Mouse (Mus musculus) right cerebral cortex, postnatal 10 days (tissue): Measurements from ENCODE around the gene Skida1.
A peak's percentile ranks its signal among the peaks of the same experiment; 100 is the strongest.

Source experiments
- DNase-seq, 2 experiments: peaks; one replicate each; pipeline ENCODE4 v3.0.0; 2021; ENCODE audit warnings: low spot score in 2 of 2

Gene Skida1

DNA sequence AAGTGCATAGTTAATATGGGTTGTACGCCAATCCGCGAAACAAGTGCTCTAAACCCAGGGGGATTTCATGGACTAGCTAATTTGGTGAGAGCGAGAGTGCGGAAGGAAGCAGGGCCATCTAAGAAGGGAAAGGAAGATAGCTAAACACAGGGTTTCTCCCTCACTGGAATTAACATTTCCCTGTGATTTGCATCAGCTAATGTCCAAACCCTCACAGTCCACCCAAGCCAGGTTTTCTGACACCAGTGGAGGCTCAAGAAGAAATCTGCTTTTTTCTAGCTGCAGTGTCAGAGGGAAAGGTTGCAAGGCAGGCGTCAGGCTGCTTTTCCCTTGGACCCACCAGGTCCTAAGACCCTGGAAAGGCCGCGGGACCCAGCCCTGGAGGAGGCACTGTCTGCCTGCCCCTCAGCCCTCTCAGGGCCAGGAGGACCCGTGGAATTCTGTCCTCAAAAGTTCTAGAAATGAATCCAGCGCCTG is 9.9 kb downstream of the Skida1 start:
- DNase-seq, result no peak

DNA sequence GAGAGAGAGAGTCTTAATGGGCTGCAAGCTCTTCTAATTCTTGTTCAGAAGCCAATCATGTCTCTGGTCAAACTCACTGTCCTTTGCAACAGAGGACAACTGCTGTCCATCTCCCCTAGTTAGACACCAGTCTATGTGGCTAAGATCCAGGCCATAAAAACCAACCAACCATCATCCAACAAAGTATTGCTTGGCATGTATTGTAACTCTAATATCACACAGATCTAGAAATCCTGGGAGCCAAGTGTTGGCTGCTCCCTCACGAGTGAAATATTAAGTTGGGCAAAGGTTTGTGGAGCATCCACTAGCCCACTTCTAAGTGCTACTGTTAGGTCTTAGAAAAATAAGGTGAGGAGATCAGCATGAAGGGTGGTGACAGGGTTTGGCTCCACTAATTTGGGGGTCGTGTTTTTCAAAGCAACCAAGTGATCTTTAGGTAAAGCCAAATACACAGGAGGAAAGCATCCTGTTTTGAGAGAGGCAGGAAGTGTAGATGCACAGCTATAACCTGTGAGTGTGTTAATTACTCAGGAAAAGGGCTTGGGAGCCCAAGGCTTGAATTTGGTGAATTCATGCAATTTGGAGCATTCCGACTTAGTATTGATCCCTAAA is 10.6 kb downstream of the Skida1 start:
- no peak for DNase-seq

DNA sequence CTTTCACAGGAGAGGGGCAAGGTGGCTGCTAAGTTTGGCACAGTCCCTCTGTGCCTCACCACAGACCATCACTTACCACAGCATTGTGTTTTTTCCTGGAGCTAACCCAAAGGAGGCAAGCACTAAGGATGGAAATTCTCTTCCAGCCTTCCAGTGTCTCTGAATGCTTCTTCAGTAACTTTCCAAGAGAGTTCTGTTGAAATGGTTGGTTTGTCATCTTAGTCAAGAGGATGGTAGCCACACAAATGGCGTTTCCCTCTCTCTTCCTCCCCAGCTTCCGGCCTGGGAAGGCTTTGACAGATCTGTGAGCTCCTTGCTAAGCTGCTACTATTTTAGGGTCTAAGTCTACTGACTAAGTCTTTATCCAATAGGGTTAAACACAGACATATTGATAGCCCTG is 11.4 kb downstream of the Skida1 start, which contains the start of gene A930004D18Rik:
Gene A930004D18Rik (minus strand): TSS at position 247 of the 400 bp plus-strand sequence.
- DNase-seq, result no peak

DNA sequence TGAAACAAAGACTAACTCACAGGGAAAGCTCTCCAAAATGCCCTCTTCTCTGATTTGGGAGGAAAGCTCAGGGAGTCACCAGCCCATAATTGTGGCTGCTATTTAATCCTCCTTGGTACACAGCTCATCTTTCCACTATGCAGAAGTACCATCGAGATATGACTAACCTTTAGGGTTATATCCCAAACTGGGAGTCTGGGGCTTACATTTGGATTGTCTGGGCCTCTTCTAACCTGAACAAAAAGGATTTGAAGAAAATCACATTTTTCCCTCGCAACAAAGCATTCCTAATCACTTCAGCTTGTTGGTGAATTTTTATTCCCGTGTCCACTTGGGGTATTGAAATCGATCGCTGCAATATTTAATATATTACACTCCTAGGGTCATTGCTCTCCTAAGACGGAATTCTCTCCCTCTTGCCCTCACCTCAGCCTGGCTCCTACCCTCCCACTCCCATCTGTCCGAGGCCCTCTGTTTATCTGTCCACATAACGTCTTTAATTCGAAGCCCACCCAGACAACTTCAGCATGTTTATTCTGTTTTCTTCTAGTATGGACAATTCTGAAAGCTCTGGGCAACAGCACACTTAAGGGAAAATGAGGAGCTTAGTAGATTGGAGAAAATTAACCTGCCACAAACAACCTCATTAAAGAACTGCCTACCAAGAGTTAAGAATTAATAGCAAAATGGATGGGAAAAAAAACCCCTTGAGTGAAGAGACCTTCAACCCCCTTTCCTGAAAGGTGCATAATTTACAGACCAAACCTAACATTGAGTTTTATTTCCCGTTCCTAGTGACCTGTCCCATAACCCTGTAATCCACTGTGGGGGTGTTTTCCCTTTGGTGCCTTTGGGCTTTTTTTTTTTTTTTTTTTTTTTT is 14.2 kb downstream of the Skida1 start:
- no peak for DNase-seq

DNA sequence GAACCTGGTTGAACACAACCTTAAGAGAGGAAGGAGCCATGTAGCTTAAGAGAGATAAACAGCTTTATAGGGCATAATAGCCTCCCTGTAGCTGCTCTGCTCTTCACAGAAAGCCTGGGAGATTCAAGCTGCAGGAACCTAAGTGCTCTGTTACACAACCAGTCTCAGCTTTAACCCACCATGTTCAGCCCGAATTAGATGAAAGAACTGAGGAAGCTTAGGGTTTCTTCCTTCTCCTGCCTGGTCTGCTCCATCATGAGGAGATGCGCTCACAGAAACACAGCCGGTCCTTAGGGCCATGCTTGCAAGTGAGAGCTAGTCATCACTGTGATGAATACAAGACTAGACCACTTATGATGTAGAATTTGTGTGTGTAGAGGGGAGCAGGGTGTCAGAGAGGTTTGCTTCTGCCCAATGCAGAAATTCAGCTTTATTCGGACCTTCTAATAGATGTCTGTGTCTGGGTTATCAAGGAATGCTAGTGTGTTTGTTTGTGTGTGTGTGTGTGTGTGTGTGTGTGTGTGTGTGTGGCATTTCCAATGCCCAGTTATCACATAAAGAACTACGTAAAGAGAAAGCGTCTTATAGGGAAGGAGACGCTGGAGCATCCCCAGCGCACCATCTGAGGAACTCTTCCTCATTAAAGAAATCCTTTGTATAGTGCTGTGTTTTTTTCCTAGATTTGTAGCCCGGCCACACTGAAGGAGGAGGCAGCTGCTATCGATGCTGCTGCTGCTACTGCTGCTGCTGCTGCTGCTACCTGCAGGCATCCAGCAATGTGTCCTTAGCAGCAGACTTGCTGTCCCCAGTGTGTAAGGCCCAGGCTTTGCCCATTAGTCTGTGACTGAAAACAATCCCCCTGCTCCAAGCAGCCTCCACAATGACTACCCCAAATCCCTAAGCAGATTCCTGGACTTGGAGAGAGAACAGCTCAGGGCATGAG is 15.4 kb downstream of the Skida1 start:
- no peak for DNase-seq

GRCm38 (mm10) chr2:18032538-18032895 is 16.3 kb downstream of the Skida1 start:
- no peak for DNase-seq

DNA sequence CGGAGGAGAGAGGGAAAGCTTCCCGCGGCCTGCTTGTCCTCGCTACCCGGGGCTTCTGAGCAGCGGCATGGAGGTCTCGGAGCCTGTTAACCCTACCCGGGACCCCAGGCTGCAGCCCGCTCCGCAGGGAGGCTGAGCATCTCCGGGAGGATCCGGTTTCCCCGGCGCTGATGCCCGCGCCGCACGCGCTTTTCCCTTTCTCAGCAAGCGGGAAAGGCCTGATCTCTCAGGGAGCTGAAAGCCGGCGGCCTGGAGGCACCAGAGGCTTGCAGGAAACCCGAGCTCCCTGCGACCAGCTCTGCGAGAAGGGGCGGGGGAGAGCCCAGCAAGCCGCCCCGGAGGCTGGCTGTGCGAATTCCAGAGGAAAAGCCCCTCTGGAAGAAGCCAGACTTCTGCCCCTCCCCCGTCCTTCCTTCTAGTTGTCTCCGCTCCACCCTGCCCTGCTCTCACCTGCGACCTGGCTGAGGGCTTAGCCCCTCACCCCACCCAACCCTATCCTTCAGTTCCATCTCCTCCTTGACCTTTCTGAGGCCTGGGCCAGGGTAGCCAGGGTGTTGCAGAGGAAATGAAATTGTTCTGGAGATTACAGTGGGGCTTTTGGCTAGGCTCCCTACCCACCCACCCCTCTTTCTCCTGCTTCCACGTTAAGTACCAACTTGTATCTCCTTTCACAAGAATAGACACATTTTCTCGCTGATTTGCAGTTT is 16.9 kb downstream of the Skida1 start:
- peak; percentile 55 to 63 for DNase-seq

GRCm38 (mm10) chr2:18031271-18031821 is 17.5 kb downstream of the Skida1 start:
- peak; percentile 48 to 49 for DNase-seq

- DNase-seq, result no peak
Measured at GRCm38 (mm10) chr2:18030581-18030980, 18.3 kb downstream of the Skida1 start.

GRCm38 (mm10) chr2:18029656-18030055 is 19.2 kb downstream of the Skida1 start:
- DNase-seq, result no peak

GRCm38 (mm10) chr2:18028140-18029021 is 20.5 kb downstream of the Skida1 start:
- DNase-seq, result peak; percentile 89 to 90

- DNase-seq, result peak; percentile 94 to 95
Measured at GRCm38 (mm10) chr2:18027448-18028139, 21.3 kb downstream of the Skida1 start.

GRCm38 (mm10) chr2:18026116-18026947 is 22.5 kb downstream of the Skida1 start:
- DNase-seq, result peak; percentile 61 to 72

DNA sequence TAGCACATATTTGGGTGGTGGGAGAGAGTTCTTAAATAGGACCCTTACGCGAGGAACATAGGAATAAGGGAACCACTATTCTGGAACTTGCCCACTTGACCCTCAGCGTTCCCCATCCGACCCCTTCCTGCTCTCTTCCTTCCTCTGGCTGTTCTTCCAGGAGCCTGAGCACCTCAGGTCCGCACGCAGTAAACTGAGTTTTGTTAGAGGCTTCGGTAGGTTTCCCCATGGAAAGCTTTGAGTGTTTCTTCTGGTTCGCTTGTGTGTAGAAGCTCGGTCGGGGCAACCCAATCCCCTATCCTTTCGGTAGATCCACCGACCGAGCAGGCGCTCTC is 23.1 kb downstream of the Skida1 start:
- no peak for DNase-seq

- DNase-seq, result no peak
Measured at GRCm38 (mm10) chr2:18025116-18025515, 23.7 kb downstream of the Skida1 start.

DNA sequence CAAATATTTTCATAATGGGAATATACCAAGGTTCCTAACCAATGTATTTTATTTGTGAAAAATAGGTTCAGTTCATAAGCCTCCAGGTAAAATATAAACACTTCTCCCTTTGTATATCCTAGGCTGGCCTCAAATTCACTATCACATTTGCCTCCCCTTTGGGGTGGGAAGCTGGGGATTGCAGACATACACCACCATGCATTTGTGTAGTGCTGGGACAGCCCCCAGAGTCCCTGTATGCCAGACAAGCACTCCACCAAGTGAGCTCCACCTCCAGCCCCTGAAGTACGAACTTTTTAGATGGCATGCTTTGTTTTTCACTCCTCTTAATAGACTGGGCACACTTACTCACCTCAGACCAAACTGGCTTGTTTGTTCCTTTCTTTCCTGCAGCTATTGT is 26.0 kb downstream of the Skida1 start:
- no peak for DNase-seq

- DNase-seq, result no peak
Measured at GRCm38 (mm10) chr2:18019122-18019521, 29.7 kb downstream of the Skida1 start.

- no peak for DNase-seq
Measured at GRCm38 (mm10) chr2:18017321-18017720, 31.5 kb downstream of the Skida1 start.

DNA sequence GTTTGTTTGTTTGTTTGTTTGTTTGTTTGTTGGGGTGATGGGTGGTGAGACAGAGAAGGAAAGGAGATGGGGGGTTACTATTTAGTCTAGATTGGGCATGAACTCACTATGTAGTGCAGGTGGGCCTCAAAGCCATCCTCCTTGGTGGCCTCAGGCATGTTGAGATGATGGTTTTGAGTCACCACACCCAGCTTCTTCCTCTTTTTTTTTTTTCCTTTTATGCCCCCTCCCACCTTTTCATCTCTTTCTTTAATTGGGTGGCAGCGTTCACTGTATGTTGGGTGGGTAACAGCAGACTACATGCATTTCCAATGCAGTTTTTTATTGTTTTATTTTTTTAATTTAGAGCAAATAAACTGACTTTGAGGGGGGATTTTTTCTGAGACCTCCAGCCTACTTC is 32.2 kb downstream of the Skida1 start:
- DNase-seq, result no peak
